Mouse (Mus musculus): Measurements from ENCODE around the gene Lpar3. TPM values are rescaled to one million over a fixed set of nuclear protein-coding genes. Genes with fewer than 3 reads are reported as not detected.

Gene Lpar3
- polyA plus RNA-seq, 1 experiment from 2014 or later = 1.2 TPM

DNA sequence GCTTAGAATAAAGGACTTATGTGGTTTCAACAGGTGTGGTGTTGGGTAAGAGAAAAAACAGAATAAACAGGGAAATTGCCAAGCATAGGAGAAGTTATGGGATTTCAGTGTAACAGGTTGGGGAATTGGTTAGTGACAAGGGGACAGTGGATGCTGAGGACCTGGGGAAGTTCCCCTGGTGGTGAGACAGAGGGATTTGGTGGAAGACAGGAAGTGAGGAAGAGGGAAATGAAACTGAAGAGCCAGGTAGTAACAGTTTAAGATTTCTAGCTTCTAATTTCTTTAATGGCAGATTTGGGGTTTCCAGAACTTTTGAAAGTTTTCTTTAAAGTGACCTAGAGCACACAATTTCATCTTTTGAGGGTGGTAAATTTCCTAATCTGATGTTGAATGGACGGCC is 23.9 kb downstream of the Lpar3 start:
- H3K27me3 ChIP-seq (replicated peaks) = no peaks in the 10 kb centered on the region
- no peaks in the 10 kb centered on the region for H3K36me3 ChIP-seq
- H3K4me3 ChIP-seq (replicated peaks) = no peak overlapping the region
- H3K4me1 ChIP-seq = no peaks in the 10 kb centered on the region
- no peak for ATAC-seq (ENCODE audit: insufficient read depth, low FRiP score, low read depth)
- no peak overlapping the region for H3K9ac ChIP-seq
- 93% methylated on average over 1 of the region's 1 CpGs for WGBS
- H3K4me2 ChIP-seq = no peak overlapping the region
- no peak overlapping the region for H3K27ac ChIP-seq
- H3K9me3 ChIP-seq = no peaks in the 10 kb centered on the region

DNA sequence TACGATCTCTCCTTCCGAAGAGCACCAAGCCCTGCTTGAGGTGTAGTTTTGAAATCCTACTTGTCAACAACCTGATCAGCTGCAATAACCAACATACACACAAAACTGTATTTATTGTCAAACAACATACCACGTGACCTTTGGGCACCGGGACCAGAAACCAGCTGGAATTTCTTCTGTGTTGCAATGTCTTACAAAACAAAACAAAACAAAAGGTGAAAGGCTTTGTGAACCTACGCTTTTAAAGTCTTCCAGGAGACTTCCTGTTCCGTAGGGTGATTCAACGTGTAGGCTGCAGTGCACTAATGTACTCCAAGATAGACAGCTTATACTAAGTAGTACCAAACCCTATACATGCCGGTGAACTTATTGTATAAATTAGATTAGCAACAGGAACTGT is 25.8 kb downstream of the Lpar3 start:
- Histone ChIP-seq H3K9ac (no peak overlapping the region), H3K36me3 (no peaks in the 10 kb centered on the region), H3K4me2 (no peak overlapping the region), H3K27ac (no peak overlapping the region), H3K27me3 (replicated peaks) (no peaks in the 10 kb centered on the region), H3K9me3 (no peaks in the 10 kb centered on the region), H3K4me3 (replicated peaks) (no peak overlapping the region), H3K4me1 (no peaks in the 10 kb centered on the region)
- WGBS = 65% methylated on average over 8 of the region's 8 CpGs
- ATAC-seq (ENCODE audit: insufficient read depth, low FRiP score, low read depth) = no peak

DNA sequence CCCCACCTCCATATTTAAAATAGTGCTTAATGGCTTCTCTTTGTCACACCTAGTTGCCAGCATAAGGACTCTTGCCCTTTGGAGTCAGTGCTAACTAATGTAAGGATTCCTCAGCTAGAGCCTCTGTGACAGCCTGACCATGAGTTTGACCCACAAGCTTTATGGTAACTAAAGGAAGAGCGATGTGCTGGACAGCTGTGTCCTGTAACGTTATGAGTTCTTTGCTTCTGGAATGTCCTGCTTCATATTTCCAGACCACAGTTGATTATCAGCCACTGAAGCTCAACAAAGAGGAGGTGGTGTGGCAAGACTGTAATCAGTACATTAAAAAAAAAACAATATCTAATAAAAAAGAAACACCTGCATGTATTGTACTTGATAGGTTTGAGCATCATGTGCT is 26.2 kb downstream of the Lpar3 start:
- H3K9me3 ChIP-seq = no peaks in the 10 kb centered on the region
- no peak overlapping the region for H3K27ac ChIP-seq
- 59% methylated on average over 2 of the region's 2 CpGs for WGBS
- no peak for ATAC-seq (ENCODE audit: insufficient read depth, low FRiP score, low read depth)
- H3K36me3 ChIP-seq = no peaks in the 10 kb centered on the region
- no peak overlapping the region for H3K9ac ChIP-seq
- no peaks in the 10 kb centered on the region for H3K27me3 ChIP-seq (replicated peaks)
- H3K4me3 ChIP-seq (replicated peaks) = no peak overlapping the region
- H3K4me1 ChIP-seq = no peaks in the 10 kb centered on the region
- H3K4me2 ChIP-seq = no peak overlapping the region

DNA sequence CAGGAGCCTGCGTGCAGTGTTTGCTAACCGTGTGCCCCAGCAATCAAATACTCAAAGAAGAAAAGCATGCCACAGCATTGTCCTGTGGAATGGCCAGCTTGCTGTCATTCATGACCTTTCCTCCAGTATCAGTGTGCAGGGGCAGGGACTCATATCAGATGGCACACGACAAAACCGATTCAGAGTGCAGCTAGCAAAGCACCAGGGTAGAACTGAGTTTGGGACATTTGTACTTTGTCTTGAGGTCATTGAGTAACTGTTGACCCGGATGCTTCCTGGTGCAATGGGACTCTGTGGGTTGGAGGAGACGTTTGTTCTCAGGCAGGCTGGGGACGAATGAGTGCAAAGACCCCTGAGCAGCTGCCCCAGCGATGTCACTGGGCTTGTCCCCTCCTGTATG is 29.1 kb downstream of the Lpar3 start:
- Histone ChIP-seq H3K36me3 (no peaks in the 10 kb centered on the region), H3K4me2 (no peak overlapping the region), H3K4me3 (replicated peaks) (no peak overlapping the region), H3K4me1 (no peaks in the 10 kb centered on the region), H3K27ac (no peak overlapping the region), H3K27me3 (replicated peaks) (no peaks in the 10 kb centered on the region), H3K9ac (no peak overlapping the region), H3K9me3 (no peaks in the 10 kb centered on the region)
- 56% methylated on average over 8 of the region's 8 CpGs for WGBS
- no peak for ATAC-seq (ENCODE audit: insufficient read depth, low FRiP score, low read depth)

DNA sequence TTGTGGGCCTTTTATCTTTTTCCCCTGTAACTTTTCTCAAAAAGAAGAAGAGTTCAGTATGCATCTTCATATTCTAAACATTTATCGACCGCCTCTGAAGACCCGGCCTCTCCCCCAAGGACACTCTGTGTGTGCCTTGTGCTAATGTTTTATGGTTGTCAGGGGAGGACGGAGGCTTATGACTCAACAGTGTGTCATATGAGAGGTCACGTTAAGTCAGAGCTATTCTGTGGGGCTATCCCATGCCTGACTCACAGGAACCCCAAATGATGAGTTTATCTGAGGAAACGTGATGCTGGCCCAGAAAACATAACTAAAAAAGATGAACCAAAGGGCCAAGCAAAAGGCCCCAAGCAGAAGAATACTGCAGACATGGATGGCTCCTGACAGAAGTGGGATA is 31.0 kb downstream of the Lpar3 start:
- Histone ChIP-seq H3K27ac (no peak overlapping the region), H3K27me3 (replicated peaks) (no peaks in the 10 kb centered on the region), H3K4me1 (no peaks in the 10 kb centered on the region), H3K4me2 (no peak overlapping the region), H3K9ac (no peak overlapping the region), H3K36me3 (no peaks in the 10 kb centered on the region), H3K4me3 (replicated peaks) (no peak overlapping the region), H3K9me3 (no peaks in the 10 kb centered on the region)
- ATAC-seq (ENCODE audit: insufficient read depth, low FRiP score, low read depth) = no peak
- 61% methylated on average over 6 of the region's 6 CpGs for WGBS

DNA sequence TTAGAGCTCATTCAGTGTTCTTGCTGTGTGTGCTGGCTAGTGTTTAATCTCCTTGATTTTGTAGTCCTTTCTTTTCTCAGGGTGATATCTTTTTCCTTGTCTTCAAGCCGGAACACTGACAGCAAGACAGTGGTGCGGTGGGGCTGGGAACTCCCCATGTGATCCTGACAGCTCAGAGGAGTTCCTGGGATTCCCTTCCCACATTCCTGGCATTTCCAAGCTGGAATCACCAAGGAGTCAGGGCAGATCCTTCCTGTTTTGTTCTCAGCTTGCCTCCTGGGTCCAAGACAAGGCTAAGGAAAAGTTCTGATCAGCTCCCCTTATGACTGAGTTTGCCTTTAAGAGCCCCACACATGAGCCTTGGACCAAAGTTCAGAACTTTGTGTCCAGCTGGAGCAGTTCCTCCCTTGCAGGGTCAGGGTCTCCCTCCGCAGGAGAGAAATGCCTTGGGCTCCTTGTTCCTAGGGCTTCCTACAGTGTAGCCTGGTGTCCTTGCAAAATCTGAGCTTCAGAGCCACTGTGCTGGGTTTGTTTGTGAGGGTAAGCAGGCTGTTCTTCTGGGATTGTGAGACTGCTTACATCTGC is 33.1 kb downstream of the Lpar3 start:
- H3K27ac ChIP-seq = no peak overlapping the region
- no peak for ATAC-seq (ENCODE audit: insufficient read depth, low FRiP score, low read depth)
- 34% methylated on average over 3 of the region's 3 CpGs for WGBS

DNA sequence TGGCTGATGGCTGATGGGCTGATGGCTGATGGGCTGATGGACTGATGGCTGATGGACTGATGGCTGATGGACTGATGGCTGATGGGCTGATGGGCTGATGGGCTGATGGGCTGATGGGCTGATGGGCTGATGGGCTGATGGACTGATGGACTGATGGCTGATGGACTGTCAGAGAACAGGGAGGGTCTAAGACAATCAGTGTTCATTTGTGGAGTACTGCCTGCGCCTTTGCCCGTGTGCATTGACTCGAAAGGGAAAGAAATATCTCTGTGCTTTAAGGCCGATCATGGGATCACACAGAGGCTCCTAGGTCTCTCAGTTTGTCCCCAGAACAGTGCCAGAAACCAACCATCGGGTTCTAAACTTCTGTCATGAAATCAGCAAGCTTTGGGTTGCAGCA is 34.4 kb downstream of the Lpar3 start:
- Histone ChIP-seq H3K9ac (no peak overlapping the region), H3K9me3 (no peaks in the 10 kb centered on the region), H3K27ac (no peak overlapping the region), H3K4me3 (replicated peaks) (no peak overlapping the region), H3K4me1 (no peaks in the 10 kb centered on the region), H3K4me2 (no peak overlapping the region), H3K36me3 (no peaks in the 10 kb centered on the region), H3K27me3 (replicated peaks) (no peaks in the 10 kb centered on the region)
- no peak for ATAC-seq (ENCODE audit: insufficient read depth, low FRiP score, low read depth)
- WGBS = 90% methylated on average over 5 of the region's 5 CpGs

More for the DNA sequence above, 33.1 kb downstream of the Lpar3 start:
- Histone ChIP-seq H3K4me2 (no peak overlapping the region), H3K4me3 (replicated peaks) (no peak overlapping the region), H3K36me3 (no peaks in the 10 kb centered on the region), H3K9me3 (no peaks in the 10 kb centered on the region), H3K27me3 (replicated peaks) (no peaks in the 10 kb centered on the region), H3K9ac (no peak overlapping the region), H3K4me1 (no peaks in the 10 kb centered on the region)

DNA sequence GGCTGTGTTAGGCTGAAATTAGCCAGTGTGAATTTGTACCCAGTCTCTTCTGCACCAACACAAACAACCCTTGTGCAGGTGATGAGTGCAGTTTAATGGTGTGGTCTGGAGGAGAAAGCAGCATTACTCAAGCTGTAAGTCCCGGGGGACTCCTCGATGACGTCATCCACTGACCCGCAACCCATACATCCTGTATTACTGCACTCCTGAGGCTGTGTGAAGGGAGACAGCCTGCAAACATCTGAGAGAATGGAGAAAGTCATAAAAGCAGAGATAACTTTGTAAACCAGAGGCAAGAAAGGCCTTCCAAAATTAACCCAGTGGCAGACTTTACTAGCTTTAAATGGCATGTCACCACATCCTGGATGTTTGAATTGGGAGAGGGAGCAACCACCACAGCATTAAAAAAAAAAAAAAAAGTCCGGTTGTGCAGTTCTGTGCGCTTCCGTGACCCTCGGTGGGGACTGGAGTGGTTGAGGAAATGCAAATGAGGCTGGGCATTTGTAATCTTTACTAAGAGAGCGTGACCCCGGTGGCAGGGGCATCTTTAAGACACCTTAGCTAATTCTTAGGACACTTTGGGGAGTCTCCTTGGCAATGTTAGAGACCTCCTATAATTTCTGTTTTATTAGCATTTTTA is 36.8 kb downstream of the Lpar3 start:
- 47% methylated on average over 10 of the region's 10 CpGs for WGBS
- no peaks in the 10 kb centered on the region for H3K9me3 ChIP-seq
- H3K36me3 ChIP-seq = no peaks in the 10 kb centered on the region
- no peaks in the 10 kb centered on the region for H3K4me1 ChIP-seq
- no peak overlapping the region for H3K4me3 ChIP-seq (replicated peaks)
- no peak overlapping the region for H3K27ac ChIP-seq
- H3K9ac ChIP-seq = no peak overlapping the region
- H3K27me3 ChIP-seq (replicated peaks) = no peaks in the 10 kb centered on the region
- ATAC-seq (ENCODE audit: insufficient read depth, low FRiP score, low read depth) = no peak
- no peak overlapping the region for H3K4me2 ChIP-seq

DNA sequence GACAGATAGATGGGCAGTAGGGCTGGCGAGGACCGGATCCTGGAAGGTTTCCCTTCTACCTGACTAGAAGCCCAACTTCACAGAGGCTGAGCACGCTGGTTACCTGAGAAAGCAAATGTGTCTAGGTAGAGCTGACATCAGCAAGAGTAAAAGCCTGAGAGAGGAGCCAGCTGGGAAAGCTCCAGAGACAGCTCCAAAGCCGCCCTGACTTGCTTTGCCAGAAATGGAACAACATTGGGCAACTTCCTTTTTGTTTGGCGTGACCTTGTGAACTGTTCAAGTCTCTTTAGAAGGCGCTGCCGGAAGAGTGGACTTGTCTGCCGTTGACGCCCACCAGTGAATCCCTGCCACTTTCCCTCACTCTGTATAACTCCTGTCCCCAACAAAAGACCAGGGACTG is 39.4 kb downstream of the Lpar3 start:
- Histone ChIP-seq H3K9ac (no peak overlapping the region), H3K9me3 (no peaks in the 10 kb centered on the region), H3K36me3 (no peaks in the 10 kb centered on the region), H3K4me2 (no peak overlapping the region), H3K4me3 (replicated peaks) (no peak overlapping the region), H3K27me3 (replicated peaks) (no peaks in the 10 kb centered on the region), H3K4me1 (no peaks in the 10 kb centered on the region), H3K27ac (no peak overlapping the region)
- 58% methylated on average over 9 of the region's 9 CpGs for WGBS
- no peak for ATAC-seq (ENCODE audit: insufficient read depth, low FRiP score, low read depth)

DNA sequence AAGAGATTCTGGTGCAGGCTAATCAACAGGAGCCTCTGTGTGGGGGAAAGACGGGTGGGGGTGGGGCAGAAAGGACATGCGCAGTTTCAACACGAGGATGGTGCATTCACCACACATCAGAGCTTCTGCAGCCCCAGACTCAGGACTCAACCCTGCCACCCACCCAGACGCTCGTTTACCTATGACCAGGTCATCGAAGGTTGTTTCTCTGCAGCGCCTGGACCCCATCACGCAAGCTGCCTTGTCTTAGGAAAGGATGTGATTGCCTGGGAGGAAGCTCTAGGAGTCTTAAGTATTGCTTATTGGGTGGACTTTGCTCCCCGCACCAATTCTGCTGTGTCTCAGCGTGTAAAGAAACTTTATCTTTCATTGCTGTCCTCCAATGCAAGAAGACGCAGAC is 40.1 kb downstream of the Lpar3 start:
- H3K27me3 ChIP-seq (replicated peaks) = no peaks in the 10 kb centered on the region
- H3K9ac ChIP-seq = no peak overlapping the region
- 72% methylated on average over 11 of the region's 11 CpGs for WGBS
- no peak overlapping the region for H3K27ac ChIP-seq
- H3K4me2 ChIP-seq = no peak overlapping the region
- ATAC-seq (ENCODE audit: insufficient read depth, low FRiP score, low read depth) = no peak
- H3K36me3 ChIP-seq = no peaks in the 10 kb centered on the region
- no peak overlapping the region for H3K4me3 ChIP-seq (replicated peaks)
- no peaks in the 10 kb centered on the region for H3K9me3 ChIP-seq
- no peaks in the 10 kb centered on the region for H3K4me1 ChIP-seq

DNA sequence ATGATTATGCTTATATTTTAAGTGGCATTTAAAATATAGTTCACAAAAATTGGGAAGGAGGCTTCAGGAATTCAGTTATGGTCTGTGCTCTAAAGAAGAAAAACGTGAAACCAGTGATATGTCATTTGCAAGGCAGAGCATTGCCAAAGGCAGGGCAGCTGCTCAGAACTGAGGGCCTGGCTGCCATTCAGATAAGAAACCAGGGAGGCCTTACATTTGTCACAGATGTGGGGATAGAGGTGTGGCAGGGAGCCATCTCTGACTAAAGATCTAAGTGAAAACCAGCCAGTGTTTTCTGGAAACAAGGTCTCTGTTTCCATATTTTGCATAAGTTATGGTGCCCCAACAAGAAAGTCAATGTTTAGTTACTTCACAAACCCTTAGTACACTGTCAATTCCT is 41.8 kb downstream of the Lpar3 start:
- ATAC-seq (ENCODE audit: insufficient read depth, low FRiP score, low read depth) = no peak
- Histone ChIP-seq H3K4me2 (no peak overlapping the region), H3K36me3 (no peaks in the 10 kb centered on the region), H3K4me1 (no peaks in the 10 kb centered on the region), H3K9me3 (no peaks in the 10 kb centered on the region), H3K4me3 (replicated peaks) (no peak overlapping the region), H3K27ac (no peak overlapping the region), H3K9ac (no peak overlapping the region), H3K27me3 (replicated peaks) (no peaks in the 10 kb centered on the region)
- WGBS = 42% methylated on average over 1 of the region's 1 CpGs

DNA sequence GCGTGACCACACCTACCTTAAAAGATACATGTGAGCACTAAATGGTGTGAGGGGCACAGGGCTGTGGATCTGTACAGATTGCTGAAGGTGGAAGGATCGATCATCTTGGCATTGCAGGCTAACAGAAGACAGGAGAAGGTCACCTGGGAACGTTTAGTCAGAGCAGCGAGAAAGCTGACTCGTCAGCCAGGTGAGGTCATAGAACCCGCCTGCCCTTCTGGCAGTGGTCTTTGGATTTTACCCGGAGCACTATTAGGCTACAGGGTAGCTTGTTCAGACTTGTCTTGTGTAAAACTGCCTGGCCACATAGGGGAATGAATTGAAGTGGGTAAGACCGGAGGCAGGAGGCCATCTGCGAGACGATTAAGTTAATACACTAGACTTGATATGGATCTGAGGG is 43.4 kb downstream of the Lpar3 start:
- WGBS = 79% methylated on average over 10 of the region's 10 CpGs
- no peak overlapping the region for H3K4me3 ChIP-seq (replicated peaks)
- no peaks in the 10 kb centered on the region for H3K36me3 ChIP-seq
- H3K9ac ChIP-seq = no peak overlapping the region
- H3K4me1 ChIP-seq = no peaks in the 10 kb centered on the region
- no peaks in the 10 kb centered on the region for H3K27me3 ChIP-seq (replicated peaks)
- no peak overlapping the region for H3K27ac ChIP-seq
- H3K4me2 ChIP-seq = no peak overlapping the region
- ATAC-seq (ENCODE audit: insufficient read depth, low FRiP score, low read depth) = no peak
- H3K9me3 ChIP-seq = no peaks in the 10 kb centered on the region

All from stomach, embryonic 15.5 days (tissue).